ENCODE assay signal across 10 mouse cellular contexts in the genomic region with DNA sequence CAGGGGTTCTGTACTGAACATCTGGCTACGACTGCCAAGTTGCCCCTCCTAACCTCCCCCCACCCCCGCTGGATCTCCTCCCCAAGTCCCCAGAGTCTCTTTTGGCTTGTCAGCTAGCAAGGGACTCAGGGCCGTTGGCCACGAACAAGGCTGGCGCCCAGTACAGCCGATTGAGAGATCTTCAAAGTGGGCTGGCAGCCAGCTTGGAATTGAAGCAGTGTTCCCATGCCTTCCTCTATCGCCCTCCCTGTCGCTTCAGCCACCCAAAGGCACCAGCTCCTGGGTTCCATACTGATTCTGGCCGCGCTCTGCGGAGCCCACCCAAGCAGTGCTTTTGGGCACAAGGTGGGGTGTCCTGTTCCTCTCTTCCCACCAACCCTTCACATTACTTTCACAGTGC. TPM values are rescaled to one million over a fixed set of nuclear protein-coding genes. Genes with fewer than 3 reads are reported as not detected.
DNase-seq lines count a peak whose midpoint lies in the region; ATAC-seq lines count a peak whose summit lies in the region.
"Had no signal": no experiment of that assay in that cellular context is flagged by ENCODE, and none has a peak within 500 bp of the region (broad histone marks: within the 10 kb centered on the region; RNA-seq: fewer than 3 reads in every experiment).

No protein-coding gene starts in this region.

- no peak overlapping the region for H3K27ac ChIP-seq in kidney, embryonic 14.5 days (ENCODE audit: low read depth, low read length)
- H3K27ac ChIP-seq: hindbrain, embryonic 15.5 days had no signal

- no peaks in the 10 kb centered on the region for H3K27me3 ChIP-seq in kidney, embryonic 14.5 days (ENCODE audit: control insufficient read depth, insufficient read depth, low read length)
- H3K27me3 ChIP-seq: hindbrain, embryonic 15.5 days had no signal

- 72% methylated on average over 11 of the region's 11 CpGs for WGBS in kidney, embryonic 14.5 days

- no peak for ATAC-seq in kidney, embryonic 14.5 days (ENCODE audit: low FRiP score, low TSS enrichment)

- H3K4me3 ChIP-seq in kidney, embryonic 14.5 days (ENCODE audit: low read length): no peak overlapping the region
- H3K4me3 ChIP-seq: hindbrain, embryonic 15.5 days had no signal

- no peaks in the 10 kb centered on the region for H3K9me3 ChIP-seq in kidney, embryonic 14.5 days (ENCODE audit: control insufficient read depth, low read length)
- H3K9me3 ChIP-seq: hindbrain, embryonic 15.5 days had no signal

- no peaks in the 10 kb centered on the region for H3K4me1 ChIP-seq in kidney, embryonic 14.5 days (ENCODE audit: control insufficient read depth, insufficient read depth, low read length)

- no peaks in the 10 kb centered on the region for H3K36me3 ChIP-seq in kidney, embryonic 14.5 days (ENCODE audit: control insufficient read depth, insufficient read depth, low read length)
- H3K36me3 ChIP-seq: hindbrain, embryonic 15.5 days had no signal

- H3K4me2 ChIP-seq in kidney, embryonic 14.5 days (replicated peaks; ENCODE audit: low read depth, low read length): no peak overlapping the region
- H3K4me2 ChIP-seq: hindbrain, embryonic 15.5 days had no signal

- DNase-seq in adrenal gland, adult 2 months: peak; percentile 38
- DNase-seq in adrenal gland, adult 8-10 months: no peak
- peak; percentile 43 for DNase-seq in kidney, postnatal 10 days
- peak; percentile 52 for DNase-seq in gastrocnemius, postnatal 25 days
- DNase-seq in lung, postnatal 10 days: peak; percentile 69
- no peak for DNase-seq in T-cell, adult 2 months (ENCODE audit: low spot score)
- no peak for DNase-seq in c-Kit-positive CD71-positive TER-119-positive erythroid progenitor cells, embryonic 14.5 days (ENCODE audit: low spot score)

- no peak overlapping the region for H3K9ac ChIP-seq in kidney, embryonic 14.5 days (ENCODE audit: low read depth, low read length)
- H3K9ac ChIP-seq: hindbrain, embryonic 15.5 days had no signal

RNA-seq across cellular contexts. Expression of a gene that starts 31.6 kb away (rescaled TPM):
- 1 to 10 TPM; 6.7 to 9.3 TPM for total RNA-seq in adrenal gland, adult 2 months (2021)
- polyA plus RNA-seq in adrenal gland, adult 2 months (2012; rRNA removed): 4.0 and 6.3 TPM in 2 replicates
- total RNA-seq in adrenal gland, adult 8-10 months (2022): 10 to 100 TPM in 1 of 4 experiments, 1 to 10 TPM in 3; 9.3 to 14.4 (median 9.6) TPM
- 3.1 TPM in 2 replicates for polyA plus RNA-seq in kidney, embryonic 14.5 days (2014; fragmentation: Nextera tagmentation; extraction: Ambion mirVana)
- 1 to 10 TPM; 3.9 to 6.0 TPM for total RNA-seq in gastrocnemius, postnatal 25 days (2021)
- total RNA-seq: megakaryocyte progenitor cell, adult 5-6 weeks had no signal

Comparison
In these comparisons a context has a peak if more than half of its experiments do, and no peak if none do; other contexts are left out.
1. DNase-seq: peak in adrenal gland, adult 2 months (single experiment), kidney, postnatal 10 days (single experiment), gastrocnemius, postnatal 25 days (single experiment) and lung, postnatal 10 days (single experiment); none in adrenal gland, adult 8-10 months (single experiment), T-cell, adult 2 months (single experiment) and c-Kit-positive CD71-positive TER-119-positive erythroid progenitor cells, embryonic 14.5 days (single experiment).